Mouse (Mus musculus): ENCODE measurements around the gene Fam83e. TPM values are rescaled to one million over a fixed set of nuclear protein-coding genes. Genes with fewer than 3 reads are reported as not detected.

The Fam83e gene
- total RNA-seq, 2 experiments from 2014 or later = 0.12 to 0.21 TPM

Other genes with a start within 250 kb of the Fam83e start
- not detected for gene Tulp2, start 239.3 kb upstream of the Fam83e start, total RNA-seq (2021)
- gene Gm45808, start 234.4 kb upstream of the Fam83e start, total RNA-seq (2021) = 1 to 10 TPM in 1 of 2 experiments, under 1 TPM in 1; 0.63 to 1.1 TPM
- 1 to 10 TPM; 3.1 to 5.7 TPM for gene Dhdh, start 232.4 kb upstream of the Fam83e start, total RNA-seq (2021)
- 100 to 1,000 TPM; 102 to 105 TPM for gene Nucb1, start 210.8 kb upstream of the Fam83e start, total RNA-seq (2021)
- 10 to 100 TPM; 19.6 to 21.6 TPM for gene Ppp1r15a, start 194.9 kb upstream of the Fam83e start, total RNA-seq (2021)
- under 1 TPM; 0.47 TPM for gene Plekha4, start 194.9 kb upstream of the Fam83e start, total RNA-seq (2021)
- gene Hsd17b14, start 166.3 kb upstream of the Fam83e start, total RNA-seq (2021) = under 1 TPM in 1 of 2 experiments, not detected in 1; 0.54 TPM
- 10 to 100 TPM; 20.5 to 23.4 TPM for gene Bcat2, start 151.1 kb upstream of the Fam83e start, total RNA-seq (2021)
- not detected for gene Fgf21, start 105.7 kb upstream of the Fam83e start, total RNA-seq (2021)
- not detected for gene Fut1, start 103.9 kb upstream of the Fam83e start, total RNA-seq (2021)
- gene Izumo1, start 99.4 kb upstream of the Fam83e start, total RNA-seq (2021) = not detected
- 1 to 10 TPM; 6.1 to 6.5 TPM for gene Rasip1, start 93.7 kb upstream of the Fam83e start, total RNA-seq (2021)
- gene Mamstr, start 81.2 kb upstream of the Fam83e start, total RNA-seq (2021) = 1 to 10 TPM; 3.1 to 3.4 TPM
- gene Fut2, start 54.8 kb upstream of the Fam83e start, total RNA-seq (2021) = under 1 TPM; 0.31 to 0.32 TPM
- gene Ntn5, start 37.2 kb upstream of the Fam83e start, total RNA-seq (2021) = 1 to 10 TPM; 3.4 to 4.5 TPM
- under 1 TPM; 0.80 to 0.86 TPM for gene Sec1, start 26.8 kb upstream of the Fam83e start, total RNA-seq (2021)
- gene Car11, start 21.4 kb upstream of the Fam83e start, total RNA-seq (2021) = 100 to 1,000 TPM; 164 to 190 TPM
- gene Dbp, start 16.1 kb upstream of the Fam83e start, total RNA-seq (2021) = 10 to 100 TPM; 65.3 to 80.4 TPM
- 100 to 1,000 TPM; 342 to 393 TPM for gene Rpl18, start 5.8 kb upstream of the Fam83e start, total RNA-seq (2021)
- gene Sphk2, start 3.2 kb upstream of the Fam83e start, total RNA-seq (2021) = 10 to 100 TPM; 33.7 to 34.7 TPM
- not detected for gene Spaca4, start 4.6 kb downstream of the Fam83e start, total RNA-seq (2021)
- 100 to 1,000 TPM; 256 to 314 TPM for gene Lmtk3, start 62.5 kb downstream of the Fam83e start, total RNA-seq (2021)
- gene Sult2b1, start 63.5 kb downstream of the Fam83e start, total RNA-seq (2021) = 1 to 10 TPM; 6.8 to 9.1 TPM
- 100 to 1,000 TPM; 153 to 154 TPM for gene Cyth2, start 93.4 kb downstream of the Fam83e start, total RNA-seq (2021)
- 1 to 10 TPM; 1.4 to 2.6 TPM for gene Kcnj14, start 103.6 kb downstream of the Fam83e start, total RNA-seq (2021)
- gene Grwd1, start 109.7 kb downstream of the Fam83e start, total RNA-seq (2021) = 10 to 100 TPM; 20.0 to 20.8 TPM
- gene Kdelr1, start 151.6 kb downstream of the Fam83e start, total RNA-seq (2021) = 10 to 100 TPM; 74.9 to 75.2 TPM
- gene Grin2d, start 157.2 kb downstream of the Fam83e start, total RNA-seq (2021) = 10 to 100 TPM; 11.2 to 12.7 TPM
- not detected for gene Syngr4, start 175.5 kb downstream of the Fam83e start, total RNA-seq (2021)
- gene Tmem143, start 175.7 kb downstream of the Fam83e start, total RNA-seq (2021) = 10 to 100 TPM; 22.5 to 24.6 TPM
- 1 to 10 TPM; 2.2 to 2.5 TPM for gene Emp3, start 200.2 kb downstream of the Fam83e start, total RNA-seq (2021)
- 1 to 10 TPM; 3.1 to 3.2 TPM for gene Ccdc114, start 202.9 kb downstream of the Fam83e start, total RNA-seq (2021)